Mouse (Mus musculus): Measurements from ENCODE around the gene Slco3a1. TPM values are rescaled to one million over a fixed set of nuclear protein-coding genes. Genes with fewer than 3 reads are reported as not detected.

Gene Slco3a1
- total RNA-seq, 1 experiment, result 9.0 TPM

DNA sequence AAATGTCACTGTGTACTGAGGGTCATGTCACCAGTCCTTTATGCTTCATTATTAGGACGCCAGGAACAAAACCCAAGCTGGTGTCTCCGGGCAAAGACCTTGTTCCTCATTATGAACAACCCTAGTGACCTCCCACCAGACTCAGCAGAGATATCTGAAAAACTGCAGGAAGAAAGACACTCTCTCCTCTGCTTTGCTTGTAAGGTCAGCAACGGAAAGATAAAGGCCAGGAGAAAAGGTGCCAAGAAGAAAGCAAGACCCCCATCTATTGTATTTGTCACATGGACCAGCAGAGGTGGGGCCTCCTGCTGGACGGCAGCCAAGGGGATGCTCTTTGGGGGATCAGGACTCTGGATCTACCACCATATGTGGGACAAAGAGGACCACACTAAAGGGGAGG is 243.0 kb downstream of the Slco3a1 start:
- H3K9ac ChIP-seq (ENCODE audit: insufficient read depth, low read depth, low read length, poor library complexity, severe bottlenecking), result no peak overlapping the region
- TF ChIP-seq CHD2 (IDR thresholded peaks at IDR 0.05; ENCODE audit: low read depth, low read length) (no peak), ZC3H11A (IDR thresholded peaks at IDR 0.05; ENCODE audit: borderline replicate concordance, low read depth, low read length) (no peak), MAFK (IDR thresholded peaks at IDR 0.05; ENCODE audit: insufficient read depth, low read depth, low read length) (no peak), HCFC1 (IDR thresholded peaks at IDR 0.05; ENCODE audit: borderline replicate concordance, insufficient read depth, low read length) (no peak), ZNF384 (IDR thresholded peaks at IDR 0.05; ENCODE audit: low read depth, low read length) (no peak)
- in situ Hi-C loops (cut with MboI; ENCODE audit: low sequenced_read_pairs in 2 of 2, unreplicated experiment in 2 of 2), result no loop called here
- no peaks in the 10 kb centered on the region for H3K9me3 ChIP-seq (ENCODE audit: control insufficient read depth, insufficient read depth, low read depth, low read length)
- H3K27ac ChIP-seq (ENCODE audit: insufficient read depth, low read depth, low read length, poor library complexity, severe bottlenecking), result no peak overlapping the region
- no peaks in the 10 kb centered on the region for H3K36me3 ChIP-seq (ENCODE audit: control insufficient read depth, insufficient read depth, low read length, poor library complexity, severe bottlenecking)
- no peak overlapping the region for H3K4me3 ChIP-seq (ENCODE audit: insufficient read depth in 1 of 2, low read depth in 1 of 2, low read length in 2 of 2, poor library complexity in 1 of 2, severe bottlenecking in 1 of 2)
- H3K4me1 ChIP-seq (ENCODE audit: control insufficient read depth in 2 of 2, insufficient read depth in 2 of 2, low read length in 2 of 2, poor library complexity in 1 of 2), result no peaks in the 10 kb centered on the region
- DNase-seq (ENCODE audit: low read depth, low spot score), result no peak

- TF ChIP-seq CHD2 (IDR thresholded peaks at IDR 0.05; ENCODE audit: low read depth, low read length) (no peak), ZNF384 (IDR thresholded peaks at IDR 0.05; ENCODE audit: low read depth, low read length) (no peak), HCFC1 (IDR thresholded peaks at IDR 0.05; ENCODE audit: borderline replicate concordance, insufficient read depth, low read length) (no peak), MAFK (IDR thresholded peaks at IDR 0.05; ENCODE audit: insufficient read depth, low read depth, low read length) (no peak), ZC3H11A (IDR thresholded peaks at IDR 0.05; ENCODE audit: borderline replicate concordance, low read depth, low read length) (no peak)
- Histone ChIP-seq H3K36me3 (ENCODE audit: control insufficient read depth, insufficient read depth, low read length, poor library complexity, severe bottlenecking) (no peaks in the 10 kb centered on the region), H3K4me1 (ENCODE audit: control insufficient read depth in 2 of 2, insufficient read depth in 2 of 2, low read length in 2 of 2, poor library complexity in 1 of 2) (no peaks in the 10 kb centered on the region), H3K9ac (ENCODE audit: insufficient read depth, low read depth, low read length, poor library complexity, severe bottlenecking) (no peak overlapping the region), H3K9me3 (ENCODE audit: control insufficient read depth, insufficient read depth, low read depth, low read length) (no peaks in the 10 kb centered on the region), H3K27ac (ENCODE audit: insufficient read depth, low read depth, low read length, poor library complexity, severe bottlenecking) (no peak overlapping the region), H3K4me3 (ENCODE audit: insufficient read depth in 1 of 2, low read depth in 1 of 2, low read length in 2 of 2, poor library complexity in 1 of 2, severe bottlenecking in 1 of 2) (no peak overlapping the region)
- no peak for DNase-seq (ENCODE audit: low read depth, low spot score)
- in situ Hi-C loops (cut with MboI; ENCODE audit: low sequenced_read_pairs in 2 of 2, unreplicated experiment in 2 of 2), result no loop called here
Measured at GRCm38 (mm10) chr7:74303611-74304300, 250.8 kb downstream of the Slco3a1 start.

DNA sequence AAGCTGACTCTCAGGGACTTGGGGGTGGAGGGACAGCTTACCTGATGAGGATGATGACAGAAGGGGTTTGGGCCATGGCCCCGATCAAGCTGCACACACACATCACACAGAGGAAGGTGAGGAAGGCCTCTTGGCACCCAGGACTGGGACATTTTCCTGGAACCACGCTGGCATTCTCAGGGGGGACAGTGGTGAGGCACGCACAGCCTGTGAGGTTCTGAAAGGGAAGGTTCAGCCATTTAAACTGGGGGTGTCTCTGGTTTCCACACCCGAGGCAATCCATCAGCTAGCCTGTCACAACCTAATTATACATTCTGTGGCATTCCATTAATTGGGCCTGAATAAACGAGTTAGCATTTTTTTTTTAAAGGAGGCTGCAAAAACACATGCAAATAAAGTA is 251.5 kb downstream of the Slco3a1 start:
- H3K9me3 ChIP-seq (ENCODE audit: control insufficient read depth, insufficient read depth, low read depth, low read length), result no peaks in the 10 kb centered on the region
- H3K4me1 ChIP-seq (ENCODE audit: control insufficient read depth in 2 of 2, insufficient read depth in 2 of 2, low read length in 2 of 2, poor library complexity in 1 of 2), result no peaks in the 10 kb centered on the region
- no peak overlapping the region for H3K4me3 ChIP-seq (ENCODE audit: insufficient read depth in 1 of 2, low read depth in 1 of 2, low read length in 2 of 2, poor library complexity in 1 of 2, severe bottlenecking in 1 of 2)
- TF ChIP-seq CHD2 (IDR thresholded peaks at IDR 0.05; ENCODE audit: low read depth, low read length), result no peak
- no peak for TF ChIP-seq MAFK (IDR thresholded peaks at IDR 0.05; ENCODE audit: insufficient read depth, low read depth, low read length)
- TF ChIP-seq ZC3H11A (IDR thresholded peaks at IDR 0.05; ENCODE audit: borderline replicate concordance, low read depth, low read length), result no peak
- TF ChIP-seq ZNF384 (IDR thresholded peaks at IDR 0.05; ENCODE audit: low read depth, low read length), result no peak
- TF ChIP-seq HCFC1 (IDR thresholded peaks at IDR 0.05; ENCODE audit: borderline replicate concordance, insufficient read depth, low read length), result no peak
- in situ Hi-C loops (cut with MboI; ENCODE audit: low sequenced_read_pairs in 2 of 2, unreplicated experiment in 2 of 2), result no loop called here
- H3K9ac ChIP-seq (ENCODE audit: insufficient read depth, low read depth, low read length, poor library complexity, severe bottlenecking), result no peak overlapping the region
- H3K27ac ChIP-seq (ENCODE audit: insufficient read depth, low read depth, low read length, poor library complexity, severe bottlenecking), result no peak overlapping the region
- H3K36me3 ChIP-seq (ENCODE audit: control insufficient read depth, insufficient read depth, low read length, poor library complexity, severe bottlenecking), result no peaks in the 10 kb centered on the region
- no peak for DNase-seq (ENCODE audit: low read depth, low spot score)

- in situ Hi-C loops (cut with MboI; ENCODE audit: low sequenced_read_pairs in 2 of 2, unreplicated experiment in 2 of 2), result no loop called here
- Histone ChIP-seq H3K9me3 (ENCODE audit: control insufficient read depth, insufficient read depth, low read depth, low read length) (no peaks in the 10 kb centered on the region), H3K9ac (ENCODE audit: insufficient read depth, low read depth, low read length, poor library complexity, severe bottlenecking) (no peak overlapping the region), H3K36me3 (ENCODE audit: control insufficient read depth, insufficient read depth, low read length, poor library complexity, severe bottlenecking) (no peaks in the 10 kb centered on the region), H3K27ac (ENCODE audit: insufficient read depth, low read depth, low read length, poor library complexity, severe bottlenecking) (no peak overlapping the region), H3K4me3 (ENCODE audit: insufficient read depth in 1 of 2, low read depth in 1 of 2, low read length in 2 of 2, poor library complexity in 1 of 2, severe bottlenecking in 1 of 2) (no peak overlapping the region), H3K4me1 (ENCODE audit: control insufficient read depth in 2 of 2, insufficient read depth in 2 of 2, low read length in 2 of 2, poor library complexity in 1 of 2) (no peaks in the 10 kb centered on the region)
- TF ChIP-seq MAFK (IDR thresholded peaks at IDR 0.05; ENCODE audit: insufficient read depth, low read depth, low read length) (no peak), ZC3H11A (IDR thresholded peaks at IDR 0.05; ENCODE audit: borderline replicate concordance, low read depth, low read length) (no peak), ZNF384 (IDR thresholded peaks at IDR 0.05; ENCODE audit: low read depth, low read length) (no peak), CHD2 (IDR thresholded peaks at IDR 0.05; ENCODE audit: low read depth, low read length) (no peak), HCFC1 (IDR thresholded peaks at IDR 0.05; ENCODE audit: borderline replicate concordance, insufficient read depth, low read length) (no peak)
- no peak for DNase-seq (ENCODE audit: low read depth, low spot score)
Measured at GRCm38 (mm10) chr7:74286531-74286930, 268.0 kb downstream of the Slco3a1 start.
